Mouse (Mus musculus) urinary bladder, postnatal 14 days (tissue): ENCODE measurements around the gene Tmcc3.

Experiments used
- DNase-seq: peaks from one replicate; pipeline ENCODE4 v3.0.0; 2021; ENCODE audit warnings: low spot score

Gene Tmcc3

GRCm38 (mm10) chr10:94417643-94418042 is 105.9 kb downstream of the Tmcc3 start:
- no peak for DNase-seq

DNA sequence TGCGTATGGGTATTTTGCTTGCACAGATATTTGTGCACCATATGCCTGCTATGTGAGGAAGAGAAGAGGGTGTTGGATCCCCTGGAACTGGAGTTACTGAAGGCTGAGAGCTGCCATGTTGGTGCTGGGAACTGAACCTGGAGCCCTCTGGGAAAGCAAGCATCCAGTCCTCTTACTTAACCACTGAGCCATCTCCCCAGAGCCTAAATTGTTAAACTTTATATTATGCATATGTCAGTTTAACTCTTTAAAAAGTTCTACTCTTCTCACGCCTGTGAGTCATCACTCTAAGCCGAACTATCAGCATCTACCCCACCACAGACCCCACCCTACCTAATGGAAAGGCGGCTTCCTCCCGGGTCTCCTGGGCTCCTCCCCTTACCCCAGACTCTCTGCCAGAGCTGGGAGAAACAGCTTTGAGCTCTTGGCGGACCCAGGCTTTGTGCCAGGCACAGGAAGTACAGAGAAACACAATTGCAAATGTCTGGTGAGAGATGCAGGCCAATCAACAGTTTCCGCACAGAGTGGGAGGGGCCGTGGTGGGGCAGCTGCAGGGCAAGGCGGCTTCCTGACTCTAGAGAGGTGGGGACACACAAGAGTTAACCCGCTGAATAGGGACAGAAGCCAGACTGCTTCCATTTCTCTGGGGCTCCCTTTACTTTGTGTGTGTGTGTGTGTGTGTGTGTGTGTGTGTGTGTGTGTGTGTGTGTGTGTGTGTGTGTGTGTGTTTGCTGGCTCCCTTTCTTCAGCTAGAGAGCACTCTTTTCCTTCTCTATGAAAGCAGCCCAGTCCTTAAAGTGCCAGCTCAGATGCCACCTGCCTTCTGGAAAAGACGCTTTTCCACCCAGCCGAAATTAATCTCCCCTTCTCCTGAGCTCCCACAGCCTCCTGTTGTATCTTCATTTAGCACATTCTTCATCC is 114.5 kb downstream of the Tmcc3 start:
- peak; percentile 63 for DNase-seq

- DNase-seq, result no peak
These were observed 115.1 kb downstream of the Tmcc3 start for GRCm38 (mm10) chr10:94426921-94427270.

DNA sequence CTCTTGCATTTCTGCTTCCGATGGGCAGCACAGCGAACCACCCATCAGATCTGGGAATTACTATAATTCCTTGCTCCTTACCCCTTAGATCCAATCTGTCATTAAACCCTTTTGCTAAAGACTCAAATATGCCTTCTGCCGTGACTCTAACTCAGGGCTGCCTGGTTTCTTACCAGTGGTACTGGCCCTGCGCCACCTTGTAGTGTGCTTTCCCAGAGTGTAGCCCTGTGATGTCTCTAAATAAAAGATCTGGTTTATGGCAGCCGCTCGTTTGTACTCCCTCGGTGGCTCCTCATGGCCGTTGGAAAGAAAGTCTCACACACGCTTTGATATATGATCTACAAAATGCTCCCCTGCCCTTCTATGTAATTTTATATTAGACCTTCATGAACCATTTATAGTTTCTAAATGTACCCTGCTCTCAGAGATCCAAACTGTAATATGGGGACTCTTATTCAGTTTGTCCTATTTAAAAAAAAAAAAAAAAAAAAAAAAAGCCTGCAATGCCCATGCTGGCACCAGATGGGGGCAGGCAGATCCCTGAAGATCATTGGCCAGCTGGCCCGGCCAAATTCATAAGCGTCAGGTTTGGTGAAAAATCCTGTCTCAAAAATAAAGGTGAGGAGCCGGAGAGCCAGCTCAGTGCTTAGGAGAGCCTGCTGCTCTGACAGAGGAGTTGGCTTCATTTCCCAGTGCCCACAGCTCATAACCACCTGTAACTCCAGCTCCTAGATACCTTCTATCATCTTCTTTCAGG is 116.6 kb downstream of the Tmcc3 start:
- DNase-seq, result no peak

- DNase-seq, result no peak
These were observed 118.8 kb downstream of the Tmcc3 start for GRCm38 (mm10) chr10:94430566-94430965.

DNA sequence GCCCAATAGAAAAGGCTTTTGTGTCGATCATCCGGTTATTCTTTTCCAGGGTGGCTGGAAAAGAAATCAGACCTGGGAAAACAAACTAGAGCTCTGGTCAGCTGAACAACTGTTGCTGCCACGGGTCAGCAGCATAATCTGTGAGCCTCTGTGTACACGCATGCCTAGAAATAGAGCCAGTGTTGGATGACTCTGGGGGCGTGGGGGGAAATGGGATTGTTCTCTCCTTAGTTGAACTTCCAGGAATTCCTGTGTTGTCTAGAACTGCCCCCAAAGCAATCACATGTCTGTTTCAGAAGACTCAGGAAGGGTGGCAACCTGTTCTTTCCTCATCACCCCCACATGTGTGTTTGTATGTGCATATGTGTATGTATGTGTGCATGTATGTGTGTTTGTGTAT is 121.2 kb downstream of the Tmcc3 start:
- no peak for DNase-seq

DNA sequence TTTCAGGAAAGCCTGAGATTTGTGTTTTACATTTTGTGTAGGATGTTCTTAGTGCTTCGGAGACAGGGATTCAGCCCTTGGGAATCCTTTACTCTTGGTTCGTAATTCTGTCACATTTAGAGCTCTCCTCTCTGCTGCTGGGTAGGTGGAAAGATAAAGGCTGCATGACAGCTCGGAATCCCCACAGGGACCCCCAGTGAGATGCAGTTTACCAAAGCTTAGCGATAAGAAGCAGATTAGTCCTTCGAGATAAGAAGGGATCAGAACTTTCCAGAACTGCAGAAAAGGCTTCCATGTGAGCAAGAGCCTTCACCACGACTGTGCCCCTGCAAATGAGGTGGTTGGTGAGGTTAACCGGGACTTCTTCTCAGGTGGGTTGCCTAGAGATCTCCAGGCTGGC is 122.2 kb downstream of the Tmcc3 start:
- DNase-seq, result no peak

- no peak for DNase-seq
These were observed 131.0 kb downstream of the Tmcc3 start for GRCm38 (mm10) chr10:94442725-94443124.

DNA sequence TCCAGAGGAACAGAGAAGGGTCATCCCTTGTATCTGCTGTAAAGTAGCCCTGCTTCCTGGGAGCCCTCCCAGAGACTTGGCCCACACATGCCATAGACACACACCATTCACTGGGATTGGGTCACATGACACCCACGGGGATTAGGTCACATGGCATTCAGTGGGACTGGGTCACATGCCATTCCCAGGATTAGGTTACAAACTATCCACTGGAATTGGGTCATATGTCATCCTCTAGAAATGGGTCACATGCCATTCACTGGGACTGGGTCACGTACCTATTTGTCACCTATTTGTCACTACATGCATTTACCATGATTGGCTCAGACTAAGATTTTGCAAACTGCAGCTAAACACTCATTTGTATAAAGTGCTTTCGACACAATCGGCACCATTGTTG is 131.7 kb downstream of the Tmcc3 start:
- DNase-seq, result no peak

- DNase-seq, result no peak
These were observed 133.4 kb downstream of the Tmcc3 start for GRCm38 (mm10) chr10:94445192-94445591.

DNA sequence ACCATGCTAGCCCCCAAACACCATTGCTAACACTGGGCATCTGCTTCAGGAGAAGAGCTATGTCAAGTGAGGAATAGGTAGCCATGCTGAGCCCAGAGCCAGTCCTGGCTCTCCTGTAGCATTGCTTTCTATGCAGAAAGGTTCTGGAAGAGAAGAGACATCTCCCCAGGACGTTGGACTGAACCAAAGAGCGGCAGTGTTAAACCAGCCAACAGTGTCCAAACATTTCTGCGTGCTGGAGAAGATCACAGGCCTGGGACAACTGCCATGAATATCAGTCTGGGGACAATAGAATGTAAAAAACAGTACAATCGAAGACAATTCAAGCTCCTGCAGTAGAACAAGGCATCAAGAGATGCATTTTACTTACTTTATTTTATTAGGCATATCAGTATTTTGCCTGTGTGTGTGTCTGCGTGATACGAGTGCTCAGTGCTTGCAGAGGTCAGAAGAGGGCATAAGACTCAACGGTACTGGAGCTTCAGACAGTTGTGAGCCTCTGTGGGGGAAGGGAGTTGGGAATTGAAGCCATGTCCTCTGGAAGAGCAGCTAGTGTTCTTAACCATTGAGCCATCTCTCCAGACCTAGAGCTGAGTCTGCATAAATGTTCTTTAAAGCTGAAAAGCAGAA is 134.7 kb downstream of the Tmcc3 start:
- DNase-seq, result no peak

- no peak for DNase-seq
These were observed 137.9 kb downstream of the Tmcc3 start for GRCm38 (mm10) chr10:94449676-94450075.

GRCm38 (mm10) chr10:94450781-94451180 is 139.0 kb downstream of the Tmcc3 start:
- DNase-seq, result no peak

DNA sequence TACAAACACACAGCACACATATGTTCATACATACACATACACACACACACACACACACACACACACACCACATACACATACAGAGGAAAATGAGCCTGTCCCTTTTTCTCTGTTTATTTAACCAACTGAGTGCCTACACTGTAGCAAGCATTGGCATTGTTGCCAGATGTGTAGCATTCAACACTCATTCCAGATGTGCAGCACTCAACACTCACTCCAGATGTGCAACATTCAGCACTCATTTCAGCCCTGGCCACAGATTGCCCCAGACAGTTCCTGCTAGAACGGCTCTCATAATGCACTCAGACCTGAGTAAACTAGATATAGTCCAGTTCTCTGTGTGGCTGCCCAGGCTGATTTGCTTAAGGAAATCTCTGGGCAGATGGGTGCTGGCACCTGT is 145.7 kb downstream of the Tmcc3 start:
- DNase-seq, result no peak

- peak; percentile 14 for DNase-seq
These were observed 146.9 kb downstream of the Tmcc3 start for GRCm38 (mm10) chr10:94458690-94459089.

DNA sequence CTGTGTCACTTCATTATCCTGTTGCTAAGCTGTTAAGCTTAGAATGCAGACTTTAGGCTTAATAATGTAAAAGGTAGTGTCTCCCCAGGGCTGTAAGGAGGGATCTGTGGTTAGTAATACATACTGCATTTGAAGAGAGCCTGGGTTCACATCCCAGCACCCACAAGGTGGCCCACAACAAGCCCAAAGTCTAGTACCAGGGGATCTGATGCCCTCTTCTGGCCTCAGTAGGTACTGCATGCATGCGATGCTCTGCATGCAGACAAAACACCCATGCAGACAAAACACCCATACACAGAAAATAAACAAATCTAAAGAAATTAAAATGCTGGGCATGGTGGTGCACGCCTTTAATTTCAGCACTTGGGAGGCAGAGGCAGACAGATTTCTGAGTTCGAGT is 149.6 kb downstream of the Tmcc3 start:
- DNase-seq, result no peak

- no peak for DNase-seq
These were observed 150.1 kb downstream of the Tmcc3 start for GRCm38 (mm10) chr10:94461871-94462270.

- peak; percentile 86 for DNase-seq
These were observed 150.8 kb downstream of the Tmcc3 start for GRCm38 (mm10) chr10:94462386-94463064.

- no peak for DNase-seq
These were observed 151.7 kb downstream of the Tmcc3 start for GRCm38 (mm10) chr10:94463410-94463809.

DNA sequence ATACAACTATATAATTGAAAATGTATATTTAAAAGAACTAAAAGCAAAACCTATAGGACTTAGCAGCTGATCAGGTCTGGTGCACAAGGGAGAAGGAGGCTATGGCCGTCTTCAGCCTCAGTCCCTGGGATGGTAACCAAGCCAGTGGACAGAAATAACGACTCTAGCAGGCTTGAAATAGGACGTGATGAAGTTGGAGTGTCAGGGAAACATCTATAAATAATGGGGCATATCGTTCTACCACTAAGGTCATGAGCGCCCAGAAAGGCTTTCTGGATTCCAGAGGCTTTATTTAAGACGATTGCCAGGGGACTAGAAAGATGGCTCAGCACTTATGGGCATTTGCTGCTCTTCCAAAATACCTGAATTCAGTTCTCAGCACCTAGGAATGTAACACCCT is 153.9 kb downstream of the Tmcc3 start:
- no peak for DNase-seq

GRCm38 (mm10) chr10:94466313-94466712 is 154.6 kb downstream of the Tmcc3 start:
- DNase-seq, result no peak

DNA sequence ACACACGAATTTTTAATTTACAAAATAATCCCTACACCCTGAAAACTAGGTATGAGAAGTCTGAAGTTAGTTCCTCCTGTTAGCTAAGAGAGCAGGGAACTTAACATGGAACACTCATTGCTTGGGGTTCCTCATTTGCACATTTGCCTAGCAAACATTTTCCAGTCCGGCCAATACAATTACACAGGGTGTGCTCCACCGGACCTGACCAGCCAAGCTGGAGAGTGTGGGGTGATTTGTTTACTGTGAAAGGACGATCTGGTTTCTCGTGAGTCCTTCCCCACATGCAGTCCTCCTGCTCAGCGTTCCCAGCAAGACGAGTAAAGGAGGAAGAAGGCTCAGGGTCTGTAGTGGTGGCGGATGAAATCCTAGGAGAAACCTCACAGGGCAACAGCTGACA is 159.7 kb downstream of the Tmcc3 start:
- DNase-seq, result no peak
